Mouse (Mus musculus): ENCODE data around the gene Dclk2.

Gene Dclk2

GRCm38 (mm10) chr3:86793720-86794191 lies 126.9 kb downstream of the Dclk2 start:
- no peak for DNase-seq

- DNase-seq: no peak
Measured at GRCm38 (mm10) chr3:86793264-86793663, 127.4 kb downstream of the Dclk2 start.

- no peak for DNase-seq
Measured at GRCm38 (mm10) chr3:86789752-86790151, 130.9 kb downstream of the Dclk2 start.

- DNase-seq: peak; percentile 54
Measured at GRCm38 (mm10) chr3:86788711-86789110, 131.9 kb downstream of the Dclk2 start.

- DNase-seq: no peak
Measured at GRCm38 (mm10) chr3:86787423-86788123, 133.1 kb downstream of the Dclk2 start.

GRCm38 (mm10) chr3:86786845-86787351 lies 133.8 kb downstream of the Dclk2 start:
- no peak for DNase-seq

GRCm38 (mm10) chr3:86786280-86786679 lies 134.4 kb downstream of the Dclk2 start:
- no peak for DNase-seq

- no peak for DNase-seq
Measured at GRCm38 (mm10) chr3:86784930-86785329, 135.7 kb downstream of the Dclk2 start.

- DNase-seq: no peak
Measured at GRCm38 (mm10) chr3:86784051-86784450, 136.6 kb downstream of the Dclk2 start.

- peak; percentile 37 for DNase-seq
Measured at GRCm38 (mm10) chr3:86779704-86780103, 140.9 kb downstream of the Dclk2 start.

GRCm38 (mm10) chr3:86775444-86775828 lies 145.2 kb downstream of the Dclk2 start:
- DNase-seq: no peak

GRCm38 (mm10) chr3:86774566-86775443 lies 145.8 kb downstream of the Dclk2 start:
- DNase-seq: no peak

- no peak for DNase-seq
Measured at GRCm38 (mm10) chr3:86768969-86769368, 151.7 kb downstream of the Dclk2 start.

GRCm38 (mm10) chr3:86768553-86768952 lies 152.1 kb downstream of the Dclk2 start:
- DNase-seq: no peak

GRCm38 (mm10) chr3:86762456-86762855 lies 158.2 kb downstream of the Dclk2 start:
- DNase-seq: no peak

GRCm38 (mm10) chr3:86762036-86762415 lies 158.6 kb downstream of the Dclk2 start:
- DNase-seq: no peak

GRCm38 (mm10) chr3:86761095-86762035 lies 159.3 kb downstream of the Dclk2 start:
- peak; percentile 51 for DNase-seq

GRCm38 (mm10) chr3:86760474-86760873 lies 160.2 kb downstream of the Dclk2 start:
- no peak for DNase-seq

GRCm38 (mm10) chr3:86759834-86760233 lies 160.8 kb downstream of the Dclk2 start:
- DNase-seq: no peak

GRCm38 (mm10) chr3:86759383-86759782 lies 161.3 kb downstream of the Dclk2 start:
- DNase-seq: no peak

- no peak for DNase-seq
Measured at GRCm38 (mm10) chr3:86758727-86759126, 161.9 kb downstream of the Dclk2 start.

GRCm38 (mm10) chr3:86756548-86756947 lies 164.1 kb downstream of the Dclk2 start:
- DNase-seq: no peak
